Mouse (Mus musculus) brain, embryonic 14.5 days (tissue): ENCODE results near the gene Samhd1. TPM values are rescaled to one million over a fixed set of nuclear protein-coding genes. Genes with fewer than 3 reads are reported as not detected.

Experiments used
- DNase-seq: peaks from one replicate; pipeline ENCODE4 v3.0.0-alpha.2; 2011; ENCODE audit warnings: low read depth
- CTCF ChIP-seq: fragments of 200-500 bp; IDR thresholded peaks from 2 replicates; pipeline ENCODE4 v1.5.1; 2012; ENCODE audit warnings: inconsistent platforms, mild to moderate bottlenecking, moderate library complexity, borderline replicate concordance; ENCODE audit not compliant: insufficient read depth, insufficient read length; ENCODE audit errors: extremely low read depth
- POLR2A ChIP-seq: fragments of 200-500 bp; IDR thresholded peaks from 2 replicates; pipeline ENCODE4 v1.6.1; 2012; ENCODE audit warnings: mild to moderate bottlenecking, inconsistent platforms, borderline replicate concordance; ENCODE audit not compliant: poor library complexity, insufficient read depth, insufficient read length, severe bottlenecking; ENCODE audit errors: extremely low read depth
- polyA plus RNA-seq: library from polyadenylated mRNA; depleted of rRNA; stranded (reverse); fragments of >200 nt; gene quantifications from 2 replicates; pipeline ENCODE4 v1.2.3, GENCODE M21; 2012

Samhd1 gene
- polyA plus RNA-seq, 1 experiment = 19.2 TPM

DNA sequence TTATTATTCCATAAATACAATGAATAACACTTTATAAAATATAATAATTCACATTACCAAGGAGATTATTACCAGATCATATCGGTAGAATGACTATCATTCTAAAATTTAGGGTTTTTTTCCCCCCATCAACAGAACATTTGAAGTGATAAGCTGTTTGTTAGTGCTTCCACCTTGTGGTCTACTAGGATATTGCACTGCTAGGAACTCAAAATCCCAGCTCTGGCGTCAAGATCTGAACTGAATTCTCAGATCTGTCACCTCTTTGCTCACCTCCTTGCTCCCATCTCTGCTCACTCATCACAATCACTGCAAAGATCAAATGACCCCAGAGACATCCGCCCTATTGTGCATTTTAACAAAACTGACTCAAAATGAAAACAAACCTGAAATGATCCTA is 18.1 kb downstream of the Samhd1 start:
- TF ChIP-seq CTCF = peak; percentile 59; the same call in 1 of the 2 replicates
- TF ChIP-seq POLR2A = no peak
- peak; percentile 65 for DNase-seq

DNA sequence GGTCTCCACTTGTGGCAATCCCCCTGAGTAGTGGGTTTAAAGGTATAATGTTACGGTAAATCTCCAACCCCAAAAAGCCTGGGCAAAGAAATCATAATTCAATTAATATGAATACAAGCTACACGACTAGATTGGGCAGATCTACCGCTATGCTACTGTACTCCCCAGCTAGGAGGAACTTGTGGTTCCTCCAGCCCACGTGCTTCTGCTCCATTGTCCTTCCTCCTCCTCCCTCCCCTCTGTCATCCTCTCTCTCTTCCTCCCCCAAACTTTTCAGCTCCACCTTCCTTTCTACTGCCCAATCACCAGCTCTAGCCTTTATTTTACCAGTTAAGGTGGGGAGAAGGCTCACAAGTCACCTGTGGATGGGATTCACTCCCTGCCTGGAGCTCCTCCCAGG is 26.8 kb downstream of the Samhd1 start:
- no peak for DNase-seq
- TF ChIP-seq POLR2A (no peak), CTCF (no peak)

DNA sequence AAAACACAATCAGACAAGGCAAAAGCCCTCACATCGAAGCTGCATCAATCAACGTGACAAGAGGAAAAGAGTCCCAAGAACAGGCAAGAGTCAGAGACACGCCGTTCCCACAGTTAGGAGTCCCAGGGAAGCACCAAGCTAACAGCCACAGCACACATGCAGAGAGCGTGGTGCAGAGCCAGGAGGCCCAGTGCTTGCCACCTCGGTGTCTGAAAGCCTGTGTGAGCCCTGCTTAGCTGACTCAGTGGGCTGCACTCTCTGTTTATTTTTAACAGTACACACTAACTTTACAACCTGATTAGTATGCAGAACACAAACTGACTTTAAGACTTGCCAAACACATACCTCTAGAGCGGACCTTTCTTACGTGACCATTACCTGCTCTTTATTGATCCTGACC is 30.6 kb downstream of the Samhd1 start:
- TF ChIP-seq POLR2A (no peak), CTCF (no peak)
- DNase-seq = no peak

DNA sequence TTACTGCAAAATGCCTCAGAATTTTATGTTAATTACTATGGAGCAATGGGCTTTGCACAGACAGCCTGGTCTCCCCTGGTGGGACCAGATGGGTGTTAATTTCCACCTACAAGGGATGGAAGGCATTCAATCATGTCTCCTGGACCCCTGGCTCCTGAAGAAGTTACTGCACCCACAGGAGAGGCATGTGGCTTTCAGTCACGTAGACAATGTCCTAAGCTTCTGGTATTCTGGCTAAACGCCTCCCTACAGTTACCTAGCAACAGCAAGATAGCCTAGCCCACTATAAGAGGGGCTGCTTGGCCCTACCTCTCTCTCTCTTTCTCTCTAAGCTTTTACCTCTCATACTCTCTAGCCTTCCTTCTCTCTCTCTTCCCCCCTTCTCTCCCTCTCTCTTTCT is 32.8 kb downstream of the Samhd1 start:
- TF ChIP-seq POLR2A (no peak), CTCF (no peak)
- DNase-seq = no peak

DNA sequence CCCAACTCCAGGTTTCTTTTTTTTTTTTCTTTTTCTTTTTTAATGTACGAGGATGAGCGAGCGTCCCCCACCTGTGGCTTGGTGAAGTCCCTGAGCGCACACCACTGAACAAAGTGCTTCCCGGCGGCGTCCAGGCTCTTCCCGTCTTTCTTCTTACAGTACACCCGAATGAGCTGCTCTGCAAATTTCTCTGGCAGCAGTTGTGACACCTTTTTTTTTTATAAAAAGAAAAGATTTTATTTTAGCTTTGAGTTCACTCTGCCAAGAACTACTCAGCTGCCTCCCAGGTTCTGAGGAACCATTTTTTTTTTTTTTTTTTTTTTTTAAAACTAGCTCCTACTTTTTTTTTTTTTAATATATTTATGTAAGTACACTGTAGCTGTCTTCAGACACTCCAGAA is 33.4 kb downstream of the Samhd1 start:
- no peak for DNase-seq
- TF ChIP-seq POLR2A (no peak), CTCF (no peak)

DNA sequence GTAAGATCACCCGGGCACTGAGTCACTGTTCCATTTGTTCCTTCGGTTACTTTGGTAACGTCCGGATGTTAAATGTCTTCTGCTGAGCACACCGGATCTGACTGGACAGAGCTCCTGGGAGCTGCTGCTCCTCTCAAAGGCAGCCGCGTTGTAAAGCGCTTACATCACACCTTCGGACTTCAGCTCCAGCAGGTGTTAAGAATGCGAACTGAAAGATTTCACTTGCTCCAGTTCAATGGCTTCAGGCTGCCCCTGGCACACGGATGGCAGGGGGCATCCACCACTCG is 34.8 kb downstream of the Samhd1 start:
- TF ChIP-seq CTCF = no peak
- TF ChIP-seq POLR2A = no peak
- no peak for DNase-seq

DNA sequence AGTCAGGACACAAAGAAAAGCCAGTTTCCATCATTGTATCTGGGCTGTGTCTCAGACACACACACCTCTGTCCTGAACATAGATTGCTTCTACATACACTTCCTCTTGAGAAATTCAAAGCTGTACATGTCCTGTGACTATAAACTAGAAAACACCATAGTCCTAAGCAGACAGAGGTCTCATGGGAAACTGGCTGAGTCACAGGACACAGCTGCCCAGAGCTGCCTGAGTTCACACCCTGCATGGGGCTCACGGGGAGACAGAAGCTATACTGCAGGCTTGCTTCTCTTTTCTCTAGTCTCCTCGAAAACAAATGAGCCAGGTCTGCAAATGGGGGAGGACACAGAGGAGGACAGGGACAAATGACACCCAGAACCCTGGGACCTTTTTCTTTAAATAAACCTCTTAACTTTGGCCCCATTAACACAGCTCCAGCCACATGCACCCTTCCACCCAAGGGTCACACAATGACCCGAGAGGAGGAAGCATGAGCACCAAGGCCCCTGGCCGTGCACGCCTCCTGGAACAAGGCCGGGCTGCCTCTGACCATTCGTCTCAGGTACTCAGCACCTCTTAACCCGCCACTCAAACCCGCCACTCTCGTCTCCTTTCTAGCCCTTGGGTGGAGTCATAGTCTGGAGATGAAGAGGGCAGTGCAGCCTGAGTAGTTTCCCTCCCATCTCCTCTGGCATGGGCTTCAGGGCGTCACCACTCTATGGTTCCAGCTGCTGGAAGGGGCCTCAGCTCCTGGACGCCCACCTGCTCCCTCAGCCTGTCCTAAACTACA is 35.3 kb downstream of the Samhd1 start:
- no peak for TF ChIP-seq CTCF
- TF ChIP-seq POLR2A = no peak
- no peak for DNase-seq

DNA sequence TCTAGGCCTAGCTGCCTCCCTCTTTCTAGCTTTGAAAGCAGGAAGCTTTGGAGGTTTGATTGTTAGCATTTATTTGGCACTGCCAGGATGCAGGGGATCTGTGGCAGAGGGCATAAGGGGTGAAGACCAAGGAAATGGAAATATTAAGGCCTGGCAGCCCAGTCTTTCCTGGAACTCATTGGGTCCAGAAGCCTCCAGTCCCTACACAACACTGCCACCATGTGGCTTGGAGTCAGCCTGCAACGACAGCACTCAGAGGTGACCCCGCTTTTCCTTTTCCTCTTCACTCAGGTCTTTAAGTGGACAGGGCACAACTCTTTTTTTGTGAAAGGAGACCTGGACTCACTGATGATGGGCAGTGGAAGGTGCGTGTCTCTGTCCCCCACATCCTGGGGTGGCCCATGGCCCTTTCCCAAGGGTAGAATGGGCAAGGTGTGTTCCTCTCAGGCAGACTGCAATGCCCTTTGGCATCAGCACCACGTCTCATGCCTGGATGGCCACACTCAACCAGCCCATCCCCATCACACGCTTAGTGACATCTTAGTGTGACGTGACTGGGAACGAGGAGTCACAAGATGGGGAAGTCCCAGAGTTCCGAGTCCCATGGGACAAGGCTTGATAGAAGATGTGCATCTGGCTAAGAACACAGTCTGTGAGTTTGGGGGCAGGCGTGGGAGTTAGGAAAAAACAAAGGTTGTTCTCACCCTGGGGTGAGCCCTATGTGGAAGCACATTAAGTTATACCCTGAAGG is 39.9 kb downstream of the Samhd1 start:
- peak; percentile 82 for DNase-seq
- no peak for TF ChIP-seq POLR2A
- peak; percentile 96 for TF ChIP-seq CTCF

DNA sequence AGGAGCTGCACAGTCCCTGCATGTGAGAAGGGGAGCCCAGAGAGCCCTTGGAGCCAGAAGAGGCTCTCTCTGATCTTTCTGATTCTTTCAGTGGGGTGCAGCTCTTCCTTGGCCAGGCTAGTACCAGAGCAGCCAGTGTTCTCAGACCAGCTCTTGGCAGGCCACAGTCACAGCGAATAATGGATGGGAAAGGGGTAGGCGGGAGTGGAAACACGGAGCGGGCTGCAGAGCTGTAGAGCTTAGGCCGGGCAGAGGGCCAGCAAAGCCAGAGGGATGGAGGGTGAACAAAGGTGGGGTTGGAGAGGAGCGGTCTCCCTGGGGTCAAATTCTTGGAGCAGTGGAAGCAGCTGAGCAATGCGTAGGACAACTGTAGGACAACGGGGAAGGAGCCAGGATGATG is 43.0 kb downstream of the Samhd1 start:
- DNase-seq = peak; percentile 80
- TF ChIP-seq CTCF (no peak), POLR2A (no peak)

DNA sequence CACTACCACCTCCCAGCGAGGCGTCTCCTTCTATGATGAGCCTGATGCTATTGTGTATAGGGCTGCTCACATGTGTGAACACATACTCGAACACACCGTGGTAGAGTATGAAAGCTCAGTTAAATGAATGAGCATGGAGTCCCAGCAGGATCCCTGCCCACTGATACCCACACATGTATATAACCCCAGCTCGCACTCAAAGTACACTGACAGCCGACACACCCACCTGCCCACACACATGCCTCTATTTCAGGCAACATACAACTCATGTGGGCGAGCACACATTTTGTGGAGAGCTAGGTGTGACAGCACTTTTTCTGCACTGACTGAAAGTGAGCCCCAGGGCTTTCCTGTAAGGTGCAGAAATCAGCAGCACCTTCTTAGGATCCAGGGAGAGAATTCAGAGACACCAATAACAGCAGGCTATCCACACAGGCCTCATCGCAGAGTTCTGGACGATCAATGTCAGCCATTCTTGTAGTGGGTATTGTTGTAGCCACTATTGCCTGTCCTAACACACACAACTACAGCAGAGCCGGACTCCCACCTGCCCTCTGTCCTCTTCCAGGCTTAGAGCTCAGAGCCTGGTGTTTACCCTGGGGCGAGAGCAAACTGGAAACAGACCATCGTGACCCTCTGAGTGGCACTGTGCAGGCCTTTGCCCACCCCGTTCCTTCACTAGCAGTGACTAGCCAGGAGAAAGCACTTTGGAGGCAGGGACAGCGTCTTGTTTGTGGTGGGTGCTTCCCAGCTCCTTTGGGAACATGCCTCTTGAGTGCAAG is 47.3 kb downstream of the Samhd1 start:
- no peak for TF ChIP-seq CTCF
- TF ChIP-seq POLR2A = no peak

DNA sequence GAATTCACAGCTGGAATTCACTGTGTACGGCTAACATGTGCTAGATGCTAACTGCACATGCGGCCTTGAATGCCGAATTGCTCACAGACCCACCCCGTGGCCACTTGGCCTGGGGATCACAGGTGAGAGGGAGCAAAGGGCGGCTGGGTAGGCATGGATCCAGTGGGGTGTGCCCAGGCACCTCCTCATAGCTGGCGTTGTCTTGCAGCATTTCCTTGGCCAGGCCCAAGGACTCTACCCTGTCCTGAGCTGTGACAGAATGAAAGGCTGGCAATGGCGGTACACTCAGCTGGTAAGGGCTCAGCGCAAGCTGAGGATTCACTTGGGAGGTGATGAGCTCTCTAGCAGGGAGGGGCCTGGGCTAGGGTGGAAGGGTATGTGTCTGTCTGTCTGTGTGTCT is 48.3 kb downstream of the Samhd1 start, which contains the start of gene Tldc2:
TSS of gene Tldc2 (plus strand) at position 260 of the 400 bp plus-strand sequence.
- DNase-seq = no peak
- TF ChIP-seq CTCF = no peak
- no peak for TF ChIP-seq POLR2A

More for the DNA sequence above, 47.3 kb downstream of the Samhd1 start:
- no peak for DNase-seq
